Mouse (Mus musculus): ENCODE measurements around the gene Nrg3.
"Not testable (repeated sequence)": the region's sequence is repeated elsewhere in the genome, so short reads cannot be mapped to it uniquely, and the experiment has no call there.

DNA sequence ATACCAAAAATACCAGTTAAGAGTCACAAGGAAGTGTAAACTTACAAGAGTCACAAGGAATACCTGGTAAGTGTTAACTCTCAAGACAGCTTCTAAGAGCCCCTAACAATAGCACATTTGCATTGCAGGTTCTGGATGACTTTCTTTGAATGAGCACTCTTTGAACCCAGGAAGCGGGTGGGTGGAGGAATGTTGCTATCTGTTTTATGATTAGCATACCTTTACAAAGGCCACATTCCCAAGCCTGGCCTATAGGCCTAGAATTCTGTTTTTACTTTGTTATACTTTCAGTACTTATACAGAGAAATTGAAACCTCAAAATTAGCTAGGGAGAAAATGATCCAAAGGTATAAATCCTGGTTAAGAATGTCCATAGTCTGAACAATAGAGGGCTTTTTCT is 1150.0 kb downstream of the Nrg3 start:
- not testable (repeated sequence) for TF ChIP-seq POLR2A (IDR thresholded peaks at IDR 0.05; ENCODE audit: insufficient read length, low read depth); TCF12 (IDR thresholded peaks at IDR 0.05; ENCODE audit: insufficient read depth, poor library complexity, severe bottlenecking); POLR2AphosphoS2 (IDR thresholded peaks at IDR 0.05; ENCODE audit: insufficient read length, low read depth); MYOG (IDR thresholded peaks at IDR 0.05; ENCODE audit: control insufficient read depth in 1 of 3, insufficient read depth in 1 of 3, insufficient read length in 2 of 3, low read depth in 2 of 3); MAX (IDR thresholded peaks at IDR 0.05; ENCODE audit: low read depth); E2F4 (IDR thresholded peaks at IDR 0.05; ENCODE audit: insufficient read depth); CEBPB (IDR thresholded peaks at IDR 0.05; ENCODE audit: insufficient read depth, poor library complexity, severe bottlenecking); MYOD1 (IDR thresholded peaks at IDR 0.05; ENCODE audit: control insufficient read depth in 1 of 3, insufficient read length in 2 of 3, low read depth in 2 of 3); USF1 (IDR thresholded peaks at IDR 0.05; ENCODE audit: low read depth)

Measured in myocyte (in vitro differentiated cells).